Mouse (Mus musculus) adrenal gland, postnatal 14 days (tissue): Measurements from ENCODE around the gene Chd2. TPM values are rescaled to one million over a fixed set of nuclear protein-coding genes. Genes with fewer than 3 reads are reported as not detected.

Experiments used
- DNase-seq: peaks from one replicate; pipeline ENCODE4 v3.0.0; 2021; ENCODE audit warnings: mixed read lengths
- total RNA-seq: library from RNA; stranded (reverse); gene quantifications from 2 replicates; pipeline ENCODE4 v1.2.3, GENCODE M21; 2021

The Chd2 gene
- total RNA-seq, 1 experiment from 2014 or later = 45.1 TPM

DNA sequence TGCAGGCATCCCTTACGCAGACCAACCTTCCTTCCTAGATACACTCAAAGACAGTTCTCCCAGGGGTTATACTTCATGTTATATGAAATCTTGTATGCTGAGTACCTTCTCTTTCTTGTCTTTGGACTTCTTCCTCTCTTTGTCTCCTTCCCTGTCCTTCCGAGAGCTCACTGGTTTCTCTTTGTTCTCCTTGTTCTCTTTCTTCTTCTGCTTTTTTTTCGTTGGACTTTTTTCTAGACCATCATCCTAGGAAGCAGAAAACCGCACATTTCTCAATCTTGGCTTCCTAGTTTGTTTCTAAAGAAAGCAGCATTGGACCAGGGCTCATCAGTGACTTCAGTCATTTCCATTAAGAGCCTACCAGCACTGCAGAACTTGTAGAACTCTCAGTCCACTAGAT, 90.0 kb downstream of the Chd2 start:
- DNase-seq = no peak

DNA sequence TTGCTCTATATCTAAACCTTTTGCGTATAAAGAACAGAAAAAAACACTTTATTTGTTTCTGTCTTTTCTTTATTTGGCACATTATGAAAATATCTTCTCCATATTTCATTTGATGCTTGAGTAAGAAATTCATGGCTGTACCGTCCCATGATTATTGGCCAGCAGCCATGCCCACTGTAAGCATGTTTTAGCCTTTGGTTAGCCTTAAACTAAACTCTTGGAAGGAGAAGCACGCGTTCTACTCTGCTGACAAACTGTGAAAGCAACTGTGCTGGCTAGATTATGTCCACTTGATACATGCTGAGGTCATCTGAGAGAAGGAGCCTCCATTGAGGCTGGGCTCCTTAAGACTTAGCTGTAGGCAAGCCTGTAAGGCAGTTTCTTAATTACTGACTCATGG, 99.4 kb downstream of the Chd2 start:
- no peak for DNase-seq

DNA sequence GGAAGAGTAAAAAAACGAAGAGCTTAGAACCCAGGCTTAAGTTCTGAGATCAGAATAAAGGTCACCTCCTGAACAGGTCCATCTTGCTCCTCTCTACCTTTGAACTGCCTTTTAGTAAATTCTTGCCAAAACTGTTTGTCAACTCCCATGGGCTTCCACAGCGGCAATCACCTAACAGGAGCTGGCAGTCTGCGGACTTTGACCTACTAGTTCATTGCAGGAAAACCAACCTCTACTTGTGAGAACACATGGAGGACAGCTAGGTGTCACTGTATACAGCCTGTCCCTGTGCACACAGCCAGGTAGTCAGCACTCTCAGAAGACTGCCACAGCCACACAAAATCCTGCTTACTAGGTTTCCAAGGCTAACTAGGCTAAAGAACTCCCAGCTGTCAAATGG, 99.8 kb downstream of the Chd2 start:
- DNase-seq = peak; percentile 27

DNA sequence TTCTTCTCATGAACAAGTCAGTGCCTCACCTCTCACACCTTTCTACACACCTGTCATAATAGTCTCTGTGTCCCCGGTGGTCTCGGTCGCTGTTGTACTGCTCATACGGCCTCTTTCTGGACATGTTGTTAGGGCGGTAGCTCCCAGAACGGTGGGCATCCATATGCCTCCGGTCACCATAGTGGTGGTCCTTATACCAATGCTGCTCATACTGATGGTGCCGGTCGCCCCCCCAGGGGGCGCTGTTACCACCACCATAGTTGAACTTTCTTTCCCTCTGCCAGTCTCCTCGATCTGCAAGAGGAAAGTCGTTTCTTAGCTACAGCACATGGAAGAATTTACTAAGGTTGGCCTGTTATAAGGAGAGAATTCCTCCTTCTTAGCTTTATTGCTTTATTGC, 105.9 kb downstream of the Chd2 start:
- DNase-seq = peak; percentile 34

GRCm38 (mm10) chr7:73434336-73434677, 107.3 kb downstream of the Chd2 start:
- no peak for DNase-seq

DNA sequence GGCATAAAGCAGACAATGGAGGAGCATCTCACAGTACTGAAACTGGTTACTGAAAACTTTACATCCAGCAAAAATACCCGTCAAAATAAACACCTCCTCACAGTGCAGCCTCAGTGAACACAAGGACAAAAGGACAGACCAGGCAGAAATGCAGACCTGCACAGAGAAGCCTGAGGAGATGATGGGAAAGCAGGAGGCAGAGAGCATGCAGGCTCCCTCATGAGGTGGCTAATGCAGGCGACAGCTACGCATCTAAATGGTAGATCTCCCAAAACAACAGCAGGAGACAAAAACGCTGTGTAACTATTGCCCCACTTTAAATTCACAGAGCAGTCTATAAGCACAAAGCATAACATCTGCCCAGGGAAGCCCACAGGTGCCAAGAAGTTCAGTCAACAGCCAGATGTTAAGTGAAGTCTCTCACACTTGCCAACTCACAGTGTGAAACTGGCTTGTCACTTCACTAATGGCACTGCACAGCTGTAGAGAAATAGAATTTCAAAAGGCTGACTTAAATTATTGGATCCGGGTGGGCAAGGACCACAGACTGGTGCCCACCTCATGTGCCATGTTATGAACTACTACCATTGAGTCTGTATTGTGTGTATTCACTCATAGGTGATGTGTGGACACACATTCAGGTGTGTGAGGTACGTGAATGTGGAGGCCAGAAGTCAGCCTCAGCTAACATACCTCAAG, 107.8 kb downstream of the Chd2 start:
- no peak for DNase-seq

DNA sequence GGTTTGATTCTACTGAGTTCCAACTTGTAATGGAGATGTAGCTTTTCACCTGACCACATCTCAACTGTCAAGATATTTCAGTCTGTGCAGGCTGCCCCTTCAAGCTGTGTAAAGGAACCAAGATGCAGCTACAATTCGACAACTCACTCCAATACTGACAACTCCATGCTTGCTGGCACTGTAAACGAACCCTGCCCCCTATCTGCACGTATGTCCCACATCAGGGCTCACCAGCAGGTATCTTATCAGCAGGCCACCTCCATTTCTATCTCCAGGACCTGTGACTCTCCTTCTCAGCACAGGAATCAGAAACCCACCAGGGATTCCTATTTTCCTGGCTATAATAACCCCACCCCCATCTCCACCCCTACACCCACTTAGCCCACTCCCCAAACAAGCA, 113.1 kb downstream of the Chd2 start:
- DNase-seq = no peak

- no peak for DNase-seq
These were observed 113.8 kb downstream of the Chd2 start for GRCm38 (mm10) chr7:73427794-73428193.

- DNase-seq = no peak
These were observed 114.8 kb downstream of the Chd2 start for GRCm38 (mm10) chr7:73426752-73427386.

DNA sequence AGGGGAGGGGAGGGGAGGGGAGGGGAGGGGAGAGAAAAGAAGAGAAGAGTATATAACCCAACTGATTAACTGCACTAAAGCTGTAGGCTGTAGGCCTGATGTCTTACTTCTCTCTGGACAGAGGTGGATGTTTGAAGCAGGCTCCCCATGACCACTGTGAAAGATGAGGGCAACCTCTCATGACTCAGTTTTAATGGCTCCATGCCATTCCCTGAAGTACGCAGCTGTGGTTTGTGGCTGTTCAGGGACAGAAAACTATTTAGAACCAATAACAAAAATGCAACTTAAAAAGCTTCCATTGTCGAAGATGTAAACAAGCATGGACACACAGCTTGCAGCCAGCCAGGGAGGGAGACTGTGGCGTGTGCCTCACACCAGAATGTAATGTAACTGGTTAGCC, 115.4 kb downstream of the Chd2 start:
- peak; percentile 70 for DNase-seq

DNA sequence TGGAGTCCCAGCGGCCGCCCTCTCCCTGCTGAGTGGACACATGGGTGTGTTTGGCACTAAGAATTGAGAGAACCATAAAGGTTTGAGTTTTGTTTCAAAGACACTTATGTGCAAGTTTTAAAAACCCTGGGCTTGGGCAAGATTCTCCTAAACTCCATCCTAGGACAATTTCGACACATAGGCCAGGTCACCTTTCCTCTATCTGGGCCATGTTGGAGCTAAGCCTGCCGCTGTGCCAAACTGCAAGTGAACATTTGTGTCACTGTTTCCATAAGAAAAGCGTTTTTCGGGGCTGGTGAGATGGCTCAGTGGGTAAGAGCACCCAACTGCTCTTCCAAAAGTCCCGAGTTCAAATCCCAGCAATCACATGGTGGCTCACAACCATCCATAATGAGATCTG, 116.2 kb downstream of the Chd2 start:
- peak; percentile 47 for DNase-seq

GRCm38 (mm10) chr7:73424705-73425104, 116.9 kb downstream of the Chd2 start:
- DNase-seq = peak; percentile 33

DNA sequence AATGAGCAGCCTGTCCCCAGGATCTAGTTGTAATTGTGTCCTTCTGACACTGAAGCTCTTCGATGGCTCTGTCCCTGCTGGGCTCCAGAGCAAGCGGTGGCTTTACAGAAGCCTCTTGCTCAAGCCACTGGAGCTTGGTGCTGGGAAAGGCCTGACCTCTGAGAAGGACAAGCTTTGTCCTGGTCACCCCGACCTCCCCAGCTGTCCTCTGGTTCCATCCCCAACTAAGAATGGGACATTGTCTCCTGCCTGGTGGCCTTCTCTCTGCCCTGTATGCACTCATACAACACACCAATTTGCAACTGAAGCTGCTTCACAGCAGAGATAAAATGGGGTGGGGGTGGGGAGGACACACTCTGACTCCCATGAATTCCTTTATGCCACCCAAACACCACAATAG, 117.4 kb downstream of the Chd2 start:
- peak; percentile 24 for DNase-seq

DNA sequence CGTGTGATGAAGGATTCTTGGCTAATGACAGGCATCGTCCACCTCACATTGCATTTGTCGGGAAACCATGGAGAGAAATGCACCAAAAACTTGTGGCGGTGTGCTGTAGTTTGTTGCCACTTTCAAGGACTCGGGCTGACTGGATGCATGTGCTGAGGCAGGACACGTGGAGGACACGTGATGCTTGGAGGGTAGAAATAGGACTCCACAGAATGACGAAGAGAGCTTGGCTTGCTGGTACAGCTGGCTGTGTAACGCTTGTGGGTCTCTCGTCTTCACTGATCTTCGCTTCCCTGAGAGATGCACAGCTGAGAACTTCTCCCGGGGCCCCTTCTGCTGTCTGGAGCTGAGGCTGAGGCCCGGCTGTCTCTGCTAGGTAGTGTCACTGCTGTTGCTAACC, 118.4 kb downstream of the Chd2 start:
- DNase-seq = peak; percentile 50

- DNase-seq = peak; percentile 82
These were observed 119.2 kb downstream of the Chd2 start for GRCm38 (mm10) chr7:73422223-73423113.

DNA sequence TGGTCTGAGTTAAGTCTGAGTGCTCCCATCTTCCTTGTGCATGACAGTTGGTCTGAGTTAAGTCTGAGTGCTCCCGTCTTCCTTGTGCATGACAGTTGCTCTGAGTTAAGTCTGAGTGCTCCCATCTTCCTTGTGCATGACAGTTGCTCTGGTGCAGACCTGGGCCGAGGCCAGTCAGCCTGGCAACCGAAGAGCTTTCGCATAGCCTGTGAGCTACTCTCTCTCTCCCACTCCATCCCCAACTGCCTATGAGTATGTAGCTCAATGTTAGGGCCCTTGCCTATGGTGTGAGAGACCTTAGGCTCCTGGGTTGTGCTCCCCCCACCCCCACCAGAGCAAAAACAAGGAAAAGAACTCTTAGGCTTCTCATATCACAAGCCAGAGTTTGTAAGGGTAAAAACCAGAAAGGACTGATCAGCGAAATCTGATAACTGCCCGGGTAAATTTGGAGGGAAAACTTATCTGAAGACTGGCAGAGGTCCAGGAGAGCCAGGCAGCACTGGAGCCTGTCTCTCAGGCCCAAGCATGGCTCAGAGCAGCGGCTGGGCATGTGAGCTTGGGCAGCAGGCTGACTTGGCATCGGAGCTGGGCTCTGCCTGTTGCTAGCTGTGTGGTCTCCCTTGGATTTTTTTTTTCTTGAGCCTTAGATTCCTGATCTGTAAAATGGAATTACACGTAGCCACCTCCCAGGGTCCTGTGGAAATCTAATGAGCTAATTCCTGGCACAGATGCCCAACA, 120.2 kb downstream of the Chd2 start:
- DNase-seq = no peak

- no peak for DNase-seq
These were observed 120.8 kb downstream of the Chd2 start for GRCm38 (mm10) chr7:73420827-73421226.

DNA sequence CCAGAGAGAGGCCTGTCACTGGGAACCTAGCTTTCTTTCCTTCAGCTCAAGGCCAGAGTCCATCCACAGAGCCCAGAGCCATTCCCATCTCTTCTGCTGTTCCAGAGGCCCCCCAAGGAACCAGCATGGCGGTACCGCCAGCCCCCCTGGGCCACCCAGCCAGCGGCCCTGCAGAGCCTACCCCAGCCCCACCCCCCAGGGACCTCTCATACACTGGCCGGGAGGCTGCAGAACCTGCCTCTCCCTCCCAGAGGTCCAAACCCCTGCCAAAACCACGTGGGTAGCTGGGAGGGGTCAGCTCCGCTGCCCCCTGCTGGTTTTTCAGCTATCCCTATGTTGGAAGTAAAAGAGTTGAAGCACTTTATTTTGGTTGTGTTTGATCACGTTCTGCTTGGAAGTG, 122.3 kb downstream of the Chd2 start:
- peak; percentile 33 for DNase-seq

DNA sequence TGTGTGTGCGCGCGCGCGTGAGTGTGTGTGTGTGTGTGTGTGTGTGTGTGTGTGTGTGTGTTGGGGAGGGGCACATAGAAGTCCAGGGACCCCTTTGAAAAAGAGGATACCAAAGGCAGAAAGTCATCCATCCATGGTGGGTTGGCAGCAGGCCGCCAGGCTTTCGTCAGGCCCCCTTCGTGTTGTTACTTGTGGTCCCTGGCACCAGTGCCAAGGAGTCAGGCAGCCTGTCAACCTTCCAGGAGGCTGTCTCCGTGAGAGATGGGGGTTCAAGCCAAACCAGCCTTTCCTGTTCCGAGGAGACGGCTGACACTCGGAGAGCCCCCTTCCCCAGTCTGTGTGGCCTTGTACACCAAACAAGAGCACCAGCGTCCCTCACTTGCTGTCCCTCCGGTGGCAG, 127.4 kb downstream of the Chd2 start:
- DNase-seq = no peak

- DNase-seq = no peak
These were observed 129.2 kb downstream of the Chd2 start for GRCm38 (mm10) chr7:73412419-73412818.

- no peak for DNase-seq
These were observed 129.6 kb downstream of the Chd2 start for GRCm38 (mm10) chr7:73411986-73412385.

DNA sequence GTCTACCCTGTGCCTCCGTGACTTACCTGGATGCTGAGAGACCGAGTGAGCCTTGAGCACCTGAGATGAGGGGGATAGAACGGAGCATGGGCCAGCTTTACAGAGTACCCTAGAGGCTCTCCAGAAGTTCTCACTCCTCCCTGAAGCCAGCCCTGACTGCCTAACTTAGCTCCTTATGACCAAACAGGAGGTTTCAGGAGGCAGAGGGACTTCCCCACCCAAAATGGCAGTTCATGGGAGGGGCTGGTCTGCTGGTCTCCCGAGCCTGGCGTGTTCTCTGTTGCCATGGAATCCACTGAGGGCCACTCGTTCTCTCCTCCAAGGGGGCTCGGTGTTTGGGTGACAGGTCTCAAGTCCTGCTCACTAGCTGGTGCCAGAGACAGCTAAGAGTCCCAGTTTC, 130.1 kb downstream of the Chd2 start:
- DNase-seq = no peak

- DNase-seq = no peak
These were observed 136.1 kb downstream of the Chd2 start for GRCm38 (mm10) chr7:73405550-73405949.
